Mouse (Mus musculus) intestine, embryonic 14.5 days (tissue): ENCODE results near the gene Slc35e3. TPM values are rescaled to one million over a fixed set of nuclear protein-coding genes. Genes with fewer than 3 reads are reported as not detected.
"Not testable (repeated sequence)": the region's sequence is repeated elsewhere in the genome, so short reads cannot be mapped to it uniquely, and the experiment has no call there.

Source experiments
- ATAC-seq: fragments of 200-750 bp; cut with Nextera tagmentation; replicated peaks from 2 replicates; pipeline ENCODE4 v1.8.0; 2017; ENCODE audit warnings: low read depth, moderate number of reproducible peaks, moderate TSS enrichment, moderate library complexity; ENCODE audit not compliant: low FRiP score, low TSS enrichment
- DNase-seq: peaks from one replicate; pipeline ENCODE4 v3.0.0-alpha.2; 2018; ENCODE audit warnings: low spot score
- H3K27ac ChIP-seq: fragments of 300-500 bp; sonication (generic); 2 replicates; pipeline ENCODE4 v1.5.1; 2014; ENCODE audit warnings: low read depth, mild to moderate bottlenecking, control low read depth
- H3K27me3 ChIP-seq: fragments of 300-500 bp; sonication (generic); replicated peaks from 2 replicates; pipeline ENCODE4 v1.6.1; 2014; ENCODE audit warnings: low read length, control low read depth; ENCODE audit not compliant: control insufficient read depth, insufficient read depth
- H3K36me3 ChIP-seq: fragments of 300-500 bp; sonication (generic); 2 replicates; pipeline ENCODE4 v1.6.1; 2014; ENCODE audit warnings: low read length, control low read depth; ENCODE audit not compliant: control insufficient read depth, insufficient read depth
- H3K4me1 ChIP-seq: fragments of 300-500 bp; sonication (generic); replicated peaks from 2 replicates; pipeline ENCODE4 v1.6.1; 2014; ENCODE audit warnings: low read length, control low read depth, mixed read lengths; ENCODE audit not compliant: control insufficient read depth, insufficient read depth
- H3K4me2 ChIP-seq: fragments of 300-500 bp; sonication (generic); 2 replicates; pipeline ENCODE4 v1.6.1; 2014; ENCODE audit warnings: low read length
- H3K4me3 ChIP-seq: fragments of 300-500 bp; sonication (generic); 2 replicates; pipeline ENCODE4 v1.5.1; 2014; ENCODE audit warnings: low read depth, low read length, control low read depth, mixed read lengths
- H3K9ac ChIP-seq: fragments of 300-500 bp; sonication (generic); 2 replicates; pipeline ENCODE4 v1.6.1; 2014; ENCODE audit warnings: mild to moderate bottlenecking, low read length
- H3K9me3 ChIP-seq: fragments of 300-500 bp; sonication (generic); 2 replicates; pipeline ENCODE4 v1.6.1; 2016; ENCODE audit warnings: low read length, control low read depth; ENCODE audit not compliant: control insufficient read depth
- whole genome bisulfite sequencing: fragments of 180-500 bp; shearing (Covaris S2); extraction: QIAGEN DNeasy Blood & Tissue Kit; methylation state at CpG from one replicate; pipeline ENCODE4 v1.1.7; 2014; 5-methylcytosine and 5-hydroxymethylcytosine counted together
- polyA plus RNA-seq: library from polyadenylated mRNA; unstranded; fragments of >200 nt; fragmentation: Nextera tagmentation; extraction: Ambion mirVana; gene quantifications from 2 replicates; pipeline ENCODE4 v1.2.1, GENCODE M21; 2014

Gene Slc35e3
- polyA plus RNA-seq, 1 experiment from 2014 or later = 10.8 TPM

GRCm38 (mm10) chr10:117717583-117717982 lies 28.6 kb downstream of the Slc35e3 start:
- H3K27ac ChIP-seq = no peak overlapping the region
- H3K4me3 ChIP-seq = no peak overlapping the region
- H3K4me1 ChIP-seq = peaks cover 7% of the 10 kb centered on the region
- no peaks in the 10 kb centered on the region for H3K27me3 ChIP-seq
- H3K4me2 ChIP-seq = no peak overlapping the region
- WGBS = 2% methylated on average over 4 of the region's 4 CpGs
- no peak for ATAC-seq
- H3K9ac ChIP-seq = no peak overlapping the region
- H3K36me3 ChIP-seq = no peaks in the 10 kb centered on the region
- no peak for DNase-seq
- H3K9me3 ChIP-seq = no peaks in the 10 kb centered on the region

GRCm38 (mm10) chr10:117716686-117717085 lies 29.5 kb downstream of the Slc35e3 start:
- no peaks in the 10 kb centered on the region for H3K36me3 ChIP-seq
- 87% methylated on average over 3 of the region's 3 CpGs for WGBS
- no peak overlapping the region for H3K4me2 ChIP-seq
- H3K9ac ChIP-seq = no peak overlapping the region
- peaks cover 7% of the 10 kb centered on the region for H3K4me1 ChIP-seq
- no peak for ATAC-seq
- no peaks in the 10 kb centered on the region for H3K9me3 ChIP-seq
- no peak for DNase-seq
- no peak overlapping the region for H3K27ac ChIP-seq
- no peak overlapping the region for H3K4me3 ChIP-seq
- no peaks in the 10 kb centered on the region for H3K27me3 ChIP-seq

GRCm38 (mm10) chr10:117715654-117716053 lies 30.5 kb downstream of the Slc35e3 start:
- H3K27ac ChIP-seq, H3K9ac ChIP-seq, DNase-seq, H3K36me3 ChIP-seq, ATAC-seq, H3K4me2 ChIP-seq, H3K4me3 ChIP-seq, H3K27me3 ChIP-seq, H3K9me3 ChIP-seq: not testable (repeated sequence)
- peaks cover 10% of the 10 kb centered on the region for H3K4me1 ChIP-seq
- 90% methylated on average over 1 of the region's 1 CpGs for WGBS

GRCm38 (mm10) chr10:117714928-117715500 lies 31.2 kb downstream of the Slc35e3 start:
- ATAC-seq = no peak
- 73% methylated on average over 4 of the region's 4 CpGs for WGBS

GRCm38 (mm10) chr10:117714048-117714545 lies 32.1 kb downstream of the Slc35e3 start:
- H3K4me1 ChIP-seq = peaks cover 15% of the 10 kb centered on the region
- no peak overlapping the region for H3K4me2 ChIP-seq
- H3K27me3 ChIP-seq = no peaks in the 10 kb centered on the region
- no peak for ATAC-seq
- H3K36me3 ChIP-seq = no peaks in the 10 kb centered on the region
- H3K9ac ChIP-seq = no peak overlapping the region
- no peak overlapping the region for H3K27ac ChIP-seq
- no peak for DNase-seq
- H3K4me3 ChIP-seq = no peak overlapping the region
- no peaks in the 10 kb centered on the region for H3K9me3 ChIP-seq
- WGBS = 88% methylated on average over 3 of the region's 3 CpGs

More at GRCm38 (mm10) chr10:117714928-117715500, 31.2 kb downstream of the Slc35e3 start:
- no peak overlapping the region for H3K27ac ChIP-seq
- DNase-seq = no peak
- H3K27me3 ChIP-seq = no peaks in the 10 kb centered on the region
- H3K4me3 ChIP-seq = no peak overlapping the region
- no peak overlapping the region for H3K4me2 ChIP-seq
- H3K9ac ChIP-seq = no peak overlapping the region
- no peaks in the 10 kb centered on the region for H3K9me3 ChIP-seq
- no peaks in the 10 kb centered on the region for H3K36me3 ChIP-seq
- H3K4me1 ChIP-seq = peaks cover 10% of the 10 kb centered on the region

GRCm38 (mm10) chr10:117713466-117713865 lies 32.7 kb downstream of the Slc35e3 start:
- Histone ChIP-seq H3K4me2 (no peak overlapping the region), H3K27me3 (no peaks in the 10 kb centered on the region), H3K4me1 (peaks cover 20% of the 10 kb centered on the region), H3K9me3 (no peaks in the 10 kb centered on the region), H3K4me3 (no peak overlapping the region), H3K27ac (no peak overlapping the region), H3K9ac (no peak overlapping the region), H3K36me3 (peaks cover 3% of the 10 kb centered on the region; the same call in 1 of the 2 replicates)
- ATAC-seq (no peak), DNase-seq (no peak)
- 92% methylated on average over 8 of the region's 8 CpGs for WGBS

- H3K9ac ChIP-seq = no peak overlapping the region
- 89% methylated on average over 9 of the region's 9 CpGs for WGBS
- ATAC-seq (no peak), DNase-seq (no peak)
- peaks cover 6% of the 10 kb centered on the region for H3K36me3 ChIP-seq
- H3K4me1 ChIP-seq = peaks cover 18% of the 10 kb centered on the region
- no peak overlapping the region for H3K27ac ChIP-seq
- H3K4me3 ChIP-seq = no peak overlapping the region
- no peaks in the 10 kb centered on the region for H3K27me3 ChIP-seq
- H3K4me2 ChIP-seq = no peak overlapping the region
- no peaks in the 10 kb centered on the region for H3K9me3 ChIP-seq
Measured at GRCm38 (mm10) chr10:117712871-117713270, 33.3 kb downstream of the Slc35e3 start.

GRCm38 (mm10) chr10:117712191-117712754 lies 33.9 kb downstream of the Slc35e3 start:
- H3K4me2 ChIP-seq = no peak overlapping the region
- H3K4me3 ChIP-seq = no peak overlapping the region
- no peaks in the 10 kb centered on the region for H3K27me3 ChIP-seq
- no peak overlapping the region for H3K27ac ChIP-seq
- ATAC-seq = no peak
- H3K4me1 ChIP-seq = peaks cover 13% of the 10 kb centered on the region
- H3K36me3 ChIP-seq = peaks cover 12% of the 10 kb centered on the region
- no peaks in the 10 kb centered on the region for H3K9me3 ChIP-seq
- DNase-seq = no peak
- H3K9ac ChIP-seq = no peak overlapping the region
- 87% methylated on average over 9 of the region's 9 CpGs for WGBS

- peaks cover 21% of the 10 kb centered on the region for H3K36me3 ChIP-seq
- H3K9ac ChIP-seq = peak overlapping the region; percentile 58; the same call in 1 of the 2 replicates
- H3K4me1 ChIP-seq = peaks cover 13% of the 10 kb centered on the region
- H3K4me2 ChIP-seq = peak overlapping the region; percentile 57
- no peak overlapping the region for H3K27ac ChIP-seq
- no peaks in the 10 kb centered on the region for H3K27me3 ChIP-seq
- H3K9me3 ChIP-seq = no peaks in the 10 kb centered on the region
- DNase-seq = no peak
- 71% methylated on average over 5 of the region's 5 CpGs for WGBS
- peak overlapping the region; percentile 62 for H3K4me3 ChIP-seq
- no peak for ATAC-seq
Measured at GRCm38 (mm10) chr10:117711408-117711807, 34.8 kb downstream of the Slc35e3 start.
